Mouse (Mus musculus) urinary bladder, postnatal 25 days (tissue): ENCODE results near the gene Cmtr2.

Experiments
- DNase-seq: peaks from one replicate; pipeline ENCODE4 v3.0.0; 2022; ENCODE audit warnings: low spot score

Cmtr2 gene

DNA sequence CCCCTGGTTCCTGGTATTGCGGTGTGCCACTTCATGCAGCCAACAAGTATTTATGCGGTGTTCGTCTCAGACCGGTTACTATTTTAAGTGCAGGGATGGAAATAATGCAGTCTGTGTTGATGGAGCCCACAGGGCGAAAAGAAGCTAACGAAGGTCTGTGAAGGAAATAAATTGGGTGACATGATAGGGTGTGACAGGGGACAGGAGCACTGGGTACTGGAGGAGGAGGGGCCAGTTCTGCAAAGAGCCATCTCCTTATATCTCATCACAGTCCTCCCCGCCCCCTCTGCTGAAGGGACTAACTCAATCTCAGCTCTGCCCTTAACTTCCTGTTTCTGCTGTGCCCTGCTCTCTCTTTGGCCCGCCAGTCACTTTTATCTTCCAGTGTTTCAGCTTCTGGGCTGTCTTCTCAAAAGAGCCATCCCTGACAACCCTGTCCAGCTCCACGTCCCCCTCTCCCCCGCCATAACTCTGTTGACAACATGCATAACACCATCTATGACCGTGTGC is 50.4 kb downstream of the Cmtr2 start:
- no peak for DNase-seq

DNA sequence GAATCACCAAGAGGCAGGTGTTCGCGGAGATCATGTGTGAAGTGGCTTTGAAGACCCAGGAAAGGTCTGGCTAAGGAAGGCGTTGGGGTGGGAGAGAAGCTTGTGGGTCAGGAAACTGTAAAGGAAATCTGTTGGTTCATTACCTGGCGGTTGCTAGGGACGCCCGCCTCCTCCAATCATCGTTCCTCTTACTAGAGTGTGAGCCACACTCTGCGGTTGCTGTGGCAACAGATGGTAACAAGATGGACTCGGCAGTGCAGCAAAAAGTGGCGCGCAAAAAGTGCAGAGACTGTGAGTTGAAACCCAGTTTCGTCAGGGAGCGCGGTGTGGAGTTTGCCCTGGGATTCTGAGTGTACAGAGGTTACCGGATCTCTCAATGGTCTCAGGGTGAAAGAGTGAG is 51.3 kb downstream of the Cmtr2 start, which contains the start of gene Hydin:
Hydin (plus strand) TSS at position 237 of the 400 bp plus-strand sequence.
- peak; percentile 3 for DNase-seq

DNA sequence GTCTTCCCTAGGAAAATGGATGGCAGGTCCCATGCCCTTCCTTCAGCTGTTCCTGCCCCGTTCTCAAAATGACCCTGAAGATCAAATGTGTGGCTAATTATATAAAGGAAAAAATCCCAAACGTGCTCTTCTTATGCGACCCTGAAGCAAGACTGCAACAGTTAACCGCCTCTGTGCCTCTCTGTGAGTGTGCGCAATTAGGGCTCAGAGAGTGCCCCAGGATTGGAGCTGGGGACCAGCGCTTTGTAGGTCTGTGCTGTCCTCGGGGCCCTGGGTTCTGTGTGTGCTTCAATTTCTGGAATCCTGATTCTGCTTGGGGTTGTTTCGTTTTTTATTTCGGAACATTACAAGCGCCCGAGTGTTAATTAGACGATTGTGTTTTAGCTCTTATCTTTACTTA is 51.8 kb downstream of the Cmtr2 start:
- DNase-seq: no peak

DNA sequence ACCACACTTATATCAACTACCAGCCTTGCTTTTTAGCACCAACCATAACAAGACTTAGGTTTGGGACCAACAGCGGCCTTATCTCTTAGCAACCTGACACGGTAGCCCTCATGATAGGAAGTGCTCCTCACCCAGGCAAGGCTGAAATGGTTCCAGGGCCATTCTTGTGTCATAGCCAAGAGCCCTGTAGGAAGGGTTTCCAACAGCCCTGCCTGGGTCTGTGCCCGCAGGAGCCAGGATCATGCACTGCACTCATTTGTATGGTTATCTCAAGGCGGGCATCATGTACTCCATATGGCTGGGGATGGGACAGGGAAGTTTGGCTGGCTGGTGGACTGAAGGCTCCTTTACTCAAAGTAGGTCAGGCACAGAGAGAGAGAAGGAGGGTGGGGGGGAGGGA is 55.2 kb downstream of the Cmtr2 start:
- no peak for DNase-seq

DNA sequence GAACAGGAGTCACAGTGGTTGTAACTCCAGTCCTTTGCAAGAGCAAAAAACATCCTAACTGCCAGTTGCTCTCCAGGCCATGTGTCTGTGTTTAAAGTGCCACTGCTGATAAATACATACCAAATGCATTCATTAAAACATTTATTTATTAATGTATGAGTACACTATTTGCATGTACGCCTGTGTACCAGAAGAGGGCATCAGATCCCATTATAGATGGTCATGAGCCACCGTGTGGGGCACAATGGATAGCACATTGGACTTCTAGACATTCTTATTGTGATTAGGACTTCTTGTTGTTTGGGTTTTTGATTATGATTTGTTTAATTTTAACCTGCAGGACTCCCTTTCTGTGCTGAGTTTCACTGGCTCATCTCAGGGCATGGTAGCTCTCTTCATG is 57.9 kb downstream of the Cmtr2 start:
- no peak for DNase-seq
